Mouse (Mus musculus) layer of hippocampus, postnatal 10 days (tissue): ENCODE data around the gene Kcnh7. TPM values are rescaled to one million over a fixed set of nuclear protein-coding genes. Genes with fewer than 3 reads are reported as not detected.
A peak's percentile ranks its signal among the peaks of the same experiment; 100 is the strongest.

Experiments
- DNase-seq, 2 experiments: peaks; one replicate each; pipeline ENCODE4 v3.0.0; 2021; ENCODE audit warnings: low spot score in 2 of 2
- total RNA-seq, 2 experiments: library from RNA; stranded (reverse); gene quantifications; 2 replicates each; pipeline ENCODE4 v1.2.3; 2021

Kcnh7 gene
- total RNA-seq, 2 experiments from 2014 or later = 31.4 to 41.1 TPM

- no peak for DNase-seq
Measured at GRCm38 (mm10) chr2:62646671-62647289, 537.3 kb downstream of the Kcnh7 start.

- peak; percentile 38 to 62 for DNase-seq
Measured at GRCm38 (mm10) chr2:62646014-62646645, 538.0 kb downstream of the Kcnh7 start, which contains the start of gene Ifih1. TSS of gene Ifih1 (minus strand) at chr2:62646255.

- no peak for DNase-seq
Measured at GRCm38 (mm10) chr2:62645475-62645874, 538.6 kb downstream of the Kcnh7 start.

- no peak for DNase-seq
Measured at GRCm38 (mm10) chr2:62644891-62645290, 539.2 kb downstream of the Kcnh7 start.
